Mouse (Mus musculus) CH12.LX (cell line): ENCODE data around the gene Cyth3.
A peak's percentile ranks its signal among the peaks of the same experiment; 100 is the strongest.

ENCODE experiments used
- BHLHE40 ChIP-seq: IDR thresholded peaks from 2 replicates; pipeline ENCODE4 v1.6.1; 2011; ENCODE audit warnings: mild to moderate bottlenecking, low read depth, low read length, improper control_type of control experiment
- CTCF ChIP-seq, 2 experiments: IDR thresholded peaks in 1 of 2; conservative IDR thresholded peaks in 1 of 2; 2 replicates each; pipeline ENCODE4 v1.5.1; 2011 to 2012; ENCODE audit warnings: low read depth in 2 of 2, low read length in 2 of 2, improper control_type of control experiment in 1 of 2, inconsistent platforms in 1 of 2, mild to moderate bottlenecking in 1 of 2, moderate library complexity in 1 of 2
- E2F4 ChIP-seq: IDR thresholded peaks from 2 replicates; pipeline ENCODE4 v1.6.1; 2011; ENCODE audit warnings: low read depth, low read length, improper control_type of control experiment; ENCODE audit not compliant: insufficient replicate concordance
- HCFC1 ChIP-seq: IDR thresholded peaks from 2 replicates; pipeline ENCODE4 v1.6.1; 2012; ENCODE audit warnings: low read depth, mild to moderate bottlenecking, inconsistent platforms, low read length, improper control_type of control experiment
- IRF4 ChIP-seq: IDR thresholded peaks from 2 replicates; pipeline ENCODE4 v1.6.1; 2014; ENCODE audit warnings: low read depth, mild to moderate bottlenecking, inconsistent platforms, low read length, improper control_type of control experiment
- KAT2A ChIP-seq: IDR thresholded peaks from 2 replicates; pipeline ENCODE4 v1.6.1; 2012; ENCODE audit warnings: low read length, improper control_type of control experiment, inconsistent platforms; ENCODE audit not compliant: insufficient replicate concordance
- MAX ChIP-seq: IDR thresholded peaks from 2 replicates; pipeline ENCODE4 v1.6.1; 2011; ENCODE audit warnings: low read length, improper control_type of control experiment
- MEF2A ChIP-seq: IDR thresholded peaks from 2 replicates; pipeline ENCODE4 v1.6.1; 2014; ENCODE audit warnings: low read depth, mild to moderate bottlenecking, inconsistent platforms, low read length, improper control_type of control experiment, borderline replicate concordance
- MYC ChIP-seq: IDR thresholded peaks from 2 replicates; pipeline ENCODE4 v1.6.1; 2011; ENCODE audit warnings: low read depth, mild to moderate bottlenecking, improper control_type of control experiment, low read length
- POLR2A ChIP-seq: IDR thresholded peaks from 2 replicates; pipeline ENCODE4 v1.6.1; 2011; ENCODE audit warnings: low read depth, mild to moderate bottlenecking, improper control_type of control experiment, low read length
- RCOR1 ChIP-seq: conservative IDR thresholded peaks from 2 replicates; pipeline ENCODE4 v1.6.1; 2012; ENCODE audit warnings: low read depth, mild to moderate bottlenecking, inconsistent platforms, low read length, improper control_type of control experiment
- SIN3A ChIP-seq: IDR thresholded peaks from 2 replicates; pipeline ENCODE4 v1.6.1; 2012; ENCODE audit warnings: low read length, improper control_type of control experiment, inconsistent platforms
- ZKSCAN1 ChIP-seq: IDR thresholded peaks from 2 replicates; pipeline ENCODE4 v1.6.1; 2012; ENCODE audit warnings: low read depth, inconsistent platforms, low read length, improper control_type of control experiment, borderline replicate concordance
- ZNF384 ChIP-seq: IDR thresholded peaks from 2 replicates; pipeline ENCODE4 v1.6.1; 2012; ENCODE audit warnings: low read depth, low read length, improper control_type of control experiment, inconsistent platforms

- no peak for TF ChIP-seq MAX
- TF ChIP-seq BHLHE40 = no peak
- no peak for TF ChIP-seq MEF2A
- peak; percentile 42; the same call in 1 of the 2 replicates for TF ChIP-seq SIN3A
- TF ChIP-seq POLR2A = no peak
- TF ChIP-seq RCOR1 = no peak
- TF ChIP-seq CTCF (conservative IDR thresholded peaks at IDR 0.05 in 1 of 2, IDR thresholded peaks at IDR 0.05 in 1 of 2; ENCODE audit: low read depth in 2 of 2, low read length in 2 of 2) = no peak
- TF ChIP-seq HCFC1 = no peak
- TF ChIP-seq KAT2A = no peak
- TF ChIP-seq ZKSCAN1 = no peak
- no peak for TF ChIP-seq MYC
- no peak for TF ChIP-seq IRF4
- TF ChIP-seq E2F4 = no peak
- no peak for TF ChIP-seq ZNF384
Observed at GRCm38 (mm10) chr5:143731483-143732112, 109.4 kb downstream of the Cyth3 start.
